Comparison of ENCODE assay signal across 12 mouse cellular contexts in genomic region chr8:120947240-120947639, GRCm38 (mm10).
DNase-seq lines count a peak whose midpoint lies in the region; TF ChIP-seq lines count a peak whose summit lies in the region.
"Had no signal": no experiment of that assay in that cellular context is flagged by ENCODE, and none has a peak within 500 bp of the region (broad histone marks: within the 10 kb centered on the region; RNA-seq: fewer than 3 reads in every experiment).

No protein-coding gene starts in this region.

- WGBS in kidney, adult 2 months, result 19% methylated on average over 10 of the region's 10 CpGs

- no peaks in the 10 kb centered on the region for H3K27me3 ChIP-seq in kidney, adult 2 months (replicated peaks; ENCODE audit: control insufficient read depth, insufficient read depth, low read length)
- H3K27me3 ChIP-seq: Patski had no signal

- no peak for TF ChIP-seq CTCF in kidney, adult 2 months (conservative IDR thresholded peaks at IDR 0.05; ENCODE audit: insufficient read depth, insufficient read length, low read depth, low read length)
- TF ChIP-seq CTCF in left cerebral cortex, adult 2 months (IDR thresholded peaks at IDR 0.05), result no peak

- no peak for TF ChIP-seq POLR2A in kidney, adult 2 months (IDR thresholded peaks at IDR 0.05; ENCODE audit: low read depth, low read length)

- peak overlapping the region; percentile 92 for H3K27ac ChIP-seq in kidney, adult 2 months (ENCODE audit: insufficient read depth, low read depth, low read length)
- H3K27ac ChIP-seq in left cerebral cortex, adult 2 months, result no peak overlapping the region
- H3K27ac ChIP-seq: hindbrain, embryonic 12.5 days; liver, embryonic 13.5 days; neural tube, embryonic 12.5 days had no signal

- H3K4me1 ChIP-seq in kidney, adult 2 months (ENCODE audit: control insufficient read depth, insufficient read depth, low read length), result 0 out of 2 replicates have a peak, but pooled peaks cover 6% of the 10 kb centered on the region

- H3K36me3 ChIP-seq in kidney, adult 2 months (ENCODE audit: control insufficient read depth, insufficient read depth, low read length), result no peaks in the 10 kb centered on the region
- H3K36me3 ChIP-seq: hindbrain, embryonic 12.5 days; liver, embryonic 13.5 days; neural tube, embryonic 12.5 days had no signal

- peak; percentile 87 for DNase-seq in NIH3T3 (ENCODE audit: low read depth)
- DNase-seq in adrenal gland, postnatal 14 days, result peak; percentile 59
- peak; percentile 78 for DNase-seq in kidney, adult 2 months
- DNase-seq in lung, postnatal 10 days, result peak; percentile 67
- DNase-seq in cerebellum, postnatal 4 days (ENCODE audit: low spot score in 2 of 2), result no peak
- no peak for DNase-seq in embryo, embryonic 10.5 days (ENCODE audit: low spot score)
- no peak for DNase-seq in left cerebral cortex, adult 2 months (ENCODE audit: extremely low spot score in 1 of 2, low spot score in 2 of 2)
- DNase-seq: cerebellum, adult 8-10 months; liver, embryonic 13.5 days had no signal

- H3K4me3 ChIP-seq in kidney, adult 2 months (ENCODE audit: insufficient read depth, low read depth, low read length), result no peak overlapping the region
- H3K4me3 ChIP-seq in left cerebral cortex, adult 2 months, result no peak overlapping the region
- H3K4me3 ChIP-seq: hindbrain, embryonic 12.5 days; liver, embryonic 13.5 days; neural tube, embryonic 12.5 days had no signal

- intact Hi-C loops in left cerebral cortex, adult 2 months (cut with DNase I), result no loop called here

Comparison
In these comparisons a context has a peak if more than half of its experiments do, and no peak if none do; other contexts are left out.
1. DNase-seq: peak in NIH3T3 (single experiment), adrenal gland, postnatal 14 days (single experiment), kidney, adult 2 months (single experiment) and lung, postnatal 10 days (single experiment); none in cerebellum, postnatal 4 days (0 of 2), embryo, embryonic 10.5 days (single experiment) and left cerebral cortex, adult 2 months (0 of 2).